Mouse (Mus musculus) C2C12 (cell line): ENCODE measurements around the gene Sec22b. TPM values are rescaled to one million over a fixed set of nuclear protein-coding genes. Genes with fewer than 3 reads are reported as not detected.

ENCODE experiments used
- H3K27me3 ChIP-seq: one replicate; pipeline ENCODE4 v1.6.1; 2011; ENCODE audit not compliant: control insufficient read depth, insufficient read depth, insufficient read length
- H3K36me3 ChIP-seq: one replicate; pipeline ENCODE4 v1.6.1; 2011; ENCODE audit not compliant: control insufficient read depth, insufficient read depth
- H3K4me3 ChIP-seq: one replicate; pipeline ENCODE4 v1.5.1; 2011; ENCODE audit warnings: mild to moderate bottlenecking, control low read depth; ENCODE audit not compliant: poor library complexity, insufficient read depth, severe bottlenecking
- H3K79me2 ChIP-seq: one replicate; pipeline ENCODE4 v1.6.1; 2011; ENCODE audit not compliant: control insufficient read depth, insufficient read depth
- H3K79me3 ChIP-seq: one replicate; pipeline ENCODE4 v1.6.1; 2011; ENCODE audit warnings: low read depth, control low read depth
- H3ac ChIP-seq: one replicate; pipeline ENCODE3; 2011; ENCODE audit warnings: low read depth; ENCODE audit not compliant: control insufficient read depth, insufficient read length
- CEBPB ChIP-seq: IDR thresholded peaks from one replicate; pipeline ENCODE4 v1.6.1; 2011; ENCODE audit warnings: low read depth, mild to moderate bottlenecking, control low read depth, moderate library complexity
- CTCF ChIP-seq: IDR thresholded peaks from one replicate; pipeline ENCODE4 v1.5.1; 2011; ENCODE audit not compliant: control insufficient read depth, insufficient read depth, insufficient read length
- FOSL1 ChIP-seq: IDR thresholded peaks from one replicate; pipeline ENCODE4 v1.8.0; 2011; ENCODE audit warnings: mild to moderate bottlenecking, low read length; ENCODE audit not compliant: poor library complexity, insufficient read depth, severe bottlenecking
- MAX ChIP-seq: IDR thresholded peaks from one replicate; pipeline ENCODE4 v1.6.1; 2011; ENCODE audit warnings: mild to moderate bottlenecking, control low read depth
- MYOD1 ChIP-seq: IDR thresholded peaks from one replicate; pipeline ENCODE4 v1.6.1; 2011; ENCODE audit warnings: low read depth; ENCODE audit not compliant: control insufficient read depth, insufficient read length
- MYOG ChIP-seq: IDR thresholded peaks from one replicate; pipeline ENCODE4 v1.6.1; 2011; ENCODE audit not compliant: control insufficient read depth, insufficient read length; ENCODE audit errors: extremely low read depth
- USF1 ChIP-seq: IDR thresholded peaks from one replicate; pipeline ENCODE4 v1.6.1; 2011; ENCODE audit warnings: low read depth, mild to moderate bottlenecking, control low read depth, moderate library complexity
- polyA plus RNA-seq: library from polyadenylated mRNA; unstranded; fragments of >200 nt; fragmentation: generic; extraction: Trizol; gene quantifications from one replicate; pipeline ENCODE4 v1.2.1, GENCODE M21; 2012; ENCODE audit warnings: missing spikeins

Gene Sec22b
- polyA plus RNA-seq, 1 experiment, result 60.0 TPM

GRCm38 (mm10) chr3:97925246-97925645 is 24.3 kb downstream of the Sec22b start:
- TF ChIP-seq FOSL1, result no peak
- no peak for TF ChIP-seq CEBPB
- TF ChIP-seq MAX, result no peak
- TF ChIP-seq USF1, result no peak
- no peak for TF ChIP-seq CTCF
- TF ChIP-seq MYOG, result no peak
- TF ChIP-seq MYOD1, result no peak
- Histone ChIP-seq H3ac (no peak overlapping the region), H3K79me2 (no peaks in the 10 kb centered on the region), H3K27me3 (no peaks in the 10 kb centered on the region), H3K4me3 (no peak overlapping the region), H3K36me3 (peaks cover 30% of the 10 kb centered on the region), H3K79me3 (no peaks in the 10 kb centered on the region)

GRCm38 (mm10) chr3:97927322-97927721 is 26.3 kb downstream of the Sec22b start:
- no peak overlapping the region for H3K4me3 ChIP-seq
- no peak overlapping the region for H3ac ChIP-seq
- H3K79me3 ChIP-seq, result no peaks in the 10 kb centered on the region
- H3K27me3 ChIP-seq, result no peaks in the 10 kb centered on the region
- H3K36me3 ChIP-seq, result peaks cover 12% of the 10 kb centered on the region
- TF ChIP-seq CEBPB, result no peak
- no peak for TF ChIP-seq MYOG
- TF ChIP-seq USF1, result no peak
- no peak for TF ChIP-seq CTCF
- no peak for TF ChIP-seq MAX
- TF ChIP-seq MYOD1, result no peak
- no peak for TF ChIP-seq FOSL1
- no peaks in the 10 kb centered on the region for H3K79me2 ChIP-seq

- TF ChIP-seq CEBPB (no peak), CTCF (no peak)
- Histone ChIP-seq H3K79me3 (no peaks in the 10 kb centered on the region), H3K27me3 (no peaks in the 10 kb centered on the region), H3ac (no peak overlapping the region), H3K79me2 (no peaks in the 10 kb centered on the region), H3K36me3 (no peaks in the 10 kb centered on the region), H3K4me3 (no peak overlapping the region)
Measured at GRCm38 (mm10) chr3:97928968-97929858, 28.2 kb downstream of the Sec22b start.

GRCm38 (mm10) chr3:97930141-97930786 is 29.3 kb downstream of the Sec22b start:
- Histone ChIP-seq H3ac (no peak overlapping the region), H3K79me3 (no peaks in the 10 kb centered on the region), H3K27me3 (no peaks in the 10 kb centered on the region), H3K79me2 (no peaks in the 10 kb centered on the region), H3K4me3 (no peak overlapping the region), H3K36me3 (no peaks in the 10 kb centered on the region)
- TF ChIP-seq MYOG (no peak), FOSL1 (no peak), MYOD1 (no peak), MAX (no peak), USF1 (no peak), CEBPB (no peak), CTCF (no peak)

GRCm38 (mm10) chr3:97930787-97931158 is 29.8 kb downstream of the Sec22b start:
- no peaks in the 10 kb centered on the region for H3K27me3 ChIP-seq
- no peak for TF ChIP-seq CEBPB
- no peak for TF ChIP-seq MYOD1
- TF ChIP-seq FOSL1, result no peak
- TF ChIP-seq CTCF, result no peak
- no peak for TF ChIP-seq USF1
- TF ChIP-seq MYOG, result no peak
- TF ChIP-seq MAX, result no peak
- no peaks in the 10 kb centered on the region for H3K79me3 ChIP-seq
- H3K79me2 ChIP-seq, result no peaks in the 10 kb centered on the region
- H3ac ChIP-seq, result no peak overlapping the region
- no peaks in the 10 kb centered on the region for H3K36me3 ChIP-seq
- H3K4me3 ChIP-seq, result no peak overlapping the region
